Mouse (Mus musculus) right cerebral cortex, adult 2 months (tissue): ENCODE data around the gene Ambra1.
"Not testable (repeated sequence)": the region's sequence is repeated elsewhere in the genome, so short reads cannot be mapped to it uniquely, and the experiment has no call there.

Experiments
- DNase-seq, 2 experiments: peaks; one replicate each; pipeline ENCODE4 v3.0.0; 2021 to 2022; ENCODE audit warnings: low spot score in 2 of 2

The Ambra1 gene

DNA sequence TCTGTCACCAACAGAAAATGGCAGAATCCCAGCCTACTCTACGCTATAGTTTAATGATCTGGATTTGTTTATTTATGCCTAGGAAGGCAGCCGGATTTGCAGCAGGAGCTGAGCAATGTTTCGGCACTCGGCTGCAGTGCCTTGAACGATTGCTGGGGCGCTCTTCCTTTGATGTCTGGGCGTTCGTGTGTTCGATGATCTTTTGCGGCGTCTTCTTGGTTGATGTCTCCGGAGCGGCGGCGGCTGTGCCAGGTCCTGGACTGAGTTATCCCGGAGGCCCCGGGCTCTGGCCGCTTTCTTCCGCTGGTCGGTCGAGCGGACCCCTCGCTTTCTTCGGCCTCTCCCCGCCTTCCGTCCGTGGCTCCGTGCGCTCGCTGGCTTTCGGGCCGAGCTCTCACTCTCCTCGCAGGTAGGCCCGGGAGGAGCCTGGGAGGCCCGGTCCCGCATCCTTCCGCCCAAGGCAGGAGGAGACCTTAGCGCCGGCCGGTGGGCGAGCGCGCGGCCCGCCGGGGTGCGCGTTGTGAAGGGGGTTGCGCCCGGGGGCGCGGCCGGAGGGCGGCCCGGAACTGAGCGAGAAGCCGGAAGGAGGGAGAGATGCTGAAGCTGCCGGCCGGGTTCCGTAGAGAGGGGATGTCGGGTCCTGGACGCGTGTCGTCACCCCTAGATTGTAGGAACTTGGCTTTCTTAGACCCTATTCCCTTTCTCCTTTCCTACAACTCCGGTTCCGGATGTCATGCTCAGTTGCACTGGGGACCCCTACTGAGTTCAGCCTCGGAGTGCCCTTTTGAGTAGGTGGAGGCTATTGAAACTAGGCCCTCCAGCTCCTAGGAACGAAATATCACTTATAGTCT, at the start of gene Ambra1:
Gene Ambra1 (plus strand): TSS at position 164 of the 851 bp plus-strand sequence.
- DNase-seq, result peak; percentile 90 to 93

GRCm38 (mm10) chr2:91682850-91683249, 47.1 kb upstream of the Ambra1 start:
- peak; percentile 60 to 81 for DNase-seq

- no peak for DNase-seq
Observed at GRCm38 (mm10) chr2:91683919-91684318, 46.0 kb upstream of the Ambra1 start.

- peak in 1 of 2 experiments; percentile 38 for DNase-seq
Observed at GRCm38 (mm10) chr2:91689452-91689851, 40.5 kb upstream of the Ambra1 start.

GRCm38 (mm10) chr2:91695436-91696224, 34.3 kb upstream of the Ambra1 start:
- DNase-seq, result peak; percentile 48 to 50

GRCm38 (mm10) chr2:91696225-91696590, 33.7 kb upstream of the Ambra1 start:
- DNase-seq, result no peak

GRCm38 (mm10) chr2:91699225-91699624, 30.7 kb upstream of the Ambra1 start:
- no peak for DNase-seq

DNA sequence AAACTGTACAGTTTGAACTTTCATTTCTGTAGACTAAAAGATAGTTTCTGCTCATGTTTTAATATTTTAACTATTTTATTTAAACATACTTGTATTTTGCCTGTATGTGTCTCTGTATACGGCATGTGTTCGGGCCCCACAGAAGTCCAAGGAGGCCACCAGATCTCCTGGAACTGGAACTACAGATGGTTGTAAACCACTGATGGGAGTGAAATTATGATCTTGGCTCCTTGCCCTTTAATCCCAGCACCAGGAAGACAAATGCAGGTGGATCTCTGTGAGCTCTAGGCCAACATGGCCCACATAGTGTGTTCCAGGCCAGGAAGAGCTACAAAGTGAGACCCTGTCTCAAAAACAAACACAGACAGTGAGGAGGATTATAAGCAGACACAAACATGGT, 28.6 kb upstream of the Ambra1 start:
- no peak for DNase-seq

- no peak for DNase-seq
Observed at GRCm38 (mm10) chr2:91705736-91706135, 24.2 kb upstream of the Ambra1 start.

GRCm38 (mm10) chr2:91706456-91706855, 23.5 kb upstream of the Ambra1 start:
- DNase-seq, result no peak

DNA sequence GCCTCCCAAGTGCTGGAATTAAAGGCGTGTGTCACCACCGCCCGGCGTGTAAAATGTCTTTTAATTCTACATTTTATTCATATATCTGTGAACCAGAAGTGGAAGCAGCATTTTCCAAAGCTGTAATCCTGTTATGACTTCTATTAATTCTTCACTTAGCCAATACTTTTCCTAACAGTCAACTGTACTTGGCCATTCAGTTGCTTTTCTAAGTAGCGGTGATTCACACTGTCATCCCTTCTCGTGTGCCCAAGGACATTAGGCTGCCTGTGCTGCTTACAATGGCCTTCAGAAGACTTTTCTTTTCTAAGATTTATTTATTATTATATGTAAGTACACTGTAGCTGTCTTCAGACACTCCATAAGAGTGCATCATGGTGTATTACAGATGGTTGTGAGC, 21.6 kb upstream of the Ambra1 start:
- no peak for DNase-seq

DNA sequence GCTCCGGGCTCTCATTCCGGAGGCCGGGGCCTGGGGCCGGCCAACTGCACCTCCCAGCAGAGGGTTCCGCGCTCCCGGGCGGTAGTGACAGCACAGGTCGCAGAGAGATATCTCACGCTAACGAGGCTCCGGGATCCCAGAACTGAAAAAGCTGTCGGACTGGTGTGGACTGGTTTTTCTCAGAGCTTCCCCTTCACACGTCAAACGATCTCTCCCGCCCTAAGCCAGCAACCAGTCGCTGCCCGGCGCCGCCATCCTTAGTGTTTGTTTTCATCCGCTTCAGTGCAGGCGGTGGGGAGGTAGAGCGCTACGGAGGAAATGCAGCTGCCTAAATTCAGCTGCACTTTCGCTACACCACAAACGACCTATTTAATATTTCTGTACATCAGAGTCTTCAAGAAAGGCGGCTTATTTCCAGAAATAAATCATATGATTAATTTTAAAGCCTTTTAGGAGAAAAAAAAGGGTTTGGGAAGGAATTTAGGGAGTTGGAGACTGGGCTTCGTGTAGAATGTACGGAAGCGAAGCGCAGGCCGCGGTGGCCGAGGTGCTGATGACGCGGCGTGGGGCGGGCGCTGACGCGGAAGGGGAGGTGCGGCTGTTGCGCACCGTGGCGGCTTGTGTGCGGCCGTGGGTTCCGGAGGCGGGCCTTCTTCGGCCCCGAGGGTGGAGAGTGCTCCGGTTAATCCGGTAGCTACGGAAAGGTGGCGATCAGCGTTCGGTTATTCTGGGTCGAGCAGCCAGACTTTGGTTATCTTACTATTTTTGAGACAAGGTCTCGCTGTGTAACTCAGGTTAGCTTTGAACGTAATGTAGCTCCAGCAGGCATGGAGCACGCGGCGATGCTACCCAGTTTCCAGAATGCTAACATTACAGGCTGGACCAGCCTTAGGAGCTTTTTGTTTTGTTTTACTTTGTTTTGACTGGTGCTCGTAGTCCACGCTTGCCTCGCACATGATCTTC, 19.4 kb upstream of the Ambra1 start, which contains the start of the genes Atg13 and Harbi1:
Gene Atg13 (minus strand): TSS at position 305 of the 963 bp plus-strand sequence.
Gene Harbi1 (plus strand): TSS at position 581 of the 963 bp plus-strand sequence.
- peak; percentile 91 to 92 for DNase-seq

- no peak for DNase-seq
Observed at GRCm38 (mm10) chr2:91711256-91711925, 18.5 kb upstream of the Ambra1 start.

- no peak for DNase-seq
Observed at GRCm38 (mm10) chr2:91714921-91715320, 15.0 kb upstream of the Ambra1 start.

- DNase-seq, result no peak
Observed at GRCm38 (mm10) chr2:91718276-91718675, 11.7 kb upstream of the Ambra1 start.

GRCm38 (mm10) chr2:91723382-91723781, 6.6 kb upstream of the Ambra1 start:
- DNase-seq, result no peak

DNA sequence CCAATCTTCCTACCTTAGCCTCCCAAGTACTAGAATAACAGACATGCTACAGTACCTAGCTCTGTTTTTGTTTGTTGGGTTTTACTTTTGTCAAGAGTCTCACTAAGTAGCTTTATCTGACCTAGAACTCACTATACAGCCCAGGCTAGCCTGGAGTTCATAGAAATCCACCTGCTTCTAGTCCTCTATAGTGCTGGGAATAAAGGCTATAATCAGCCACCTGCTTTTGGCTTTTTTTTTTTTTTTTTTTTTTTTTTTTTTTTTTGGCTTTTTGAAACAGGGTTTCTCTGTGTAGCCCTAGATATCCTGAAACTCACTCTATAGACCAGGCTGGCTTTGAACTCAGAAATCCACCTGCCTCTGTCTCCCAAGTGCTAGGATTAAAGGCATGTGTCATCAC, 6.0 kb upstream of the Ambra1 start:
- DNase-seq, result no peak

DNA sequence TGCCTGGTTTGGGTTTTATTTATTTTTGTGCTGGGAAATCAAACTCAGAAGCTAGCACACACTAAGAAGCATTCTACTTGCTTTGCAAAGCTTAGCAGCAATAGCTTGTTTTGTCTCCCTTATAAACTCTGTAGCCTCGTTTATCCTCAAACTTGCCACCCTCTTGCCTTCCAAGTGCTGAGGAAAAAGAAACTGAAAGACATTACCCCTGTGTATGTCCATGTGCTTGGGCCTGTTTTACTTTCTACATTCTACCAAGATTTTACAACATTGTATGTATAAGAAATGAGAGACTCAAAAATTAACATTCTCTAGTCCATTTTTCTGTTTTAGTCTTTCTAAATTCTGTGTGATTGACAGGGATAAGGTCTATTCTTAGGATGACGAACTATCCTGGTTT, 5.2 kb upstream of the Ambra1 start:
- DNase-seq, result no peak

DNA sequence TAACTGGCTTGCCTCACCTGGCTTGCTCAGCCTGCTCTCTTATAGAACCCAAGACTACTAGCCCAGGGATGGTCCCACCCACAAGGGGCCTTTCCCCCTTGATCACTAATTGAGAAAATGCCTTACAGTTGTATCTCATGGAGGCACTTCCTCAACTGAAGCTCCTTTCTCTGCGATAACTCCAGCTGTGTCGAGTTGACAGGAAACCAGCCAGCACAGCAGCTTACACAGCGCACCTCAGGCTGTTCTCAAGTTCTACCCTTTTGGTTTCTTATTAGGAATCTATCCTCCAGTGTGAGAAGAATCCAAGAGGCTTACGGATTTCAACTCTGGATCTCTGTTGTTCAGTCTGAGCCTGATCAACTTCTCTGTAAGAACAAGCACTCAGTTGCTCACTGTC, 4.5 kb upstream of the Ambra1 start:
- not testable (repeated sequence) for DNase-seq

- DNase-seq, result no peak
Observed at GRCm38 (mm10) chr2:91727011-91727410, 2.9 kb upstream of the Ambra1 start.

GRCm38 (mm10) chr2:91729571-91729970, 363 bp upstream of the Ambra1 start:
- no peak for DNase-seq
